Mouse (Mus musculus): Measurements from ENCODE around the gene Tcea2.

GRCm38 (mm10) chr2:181657441-181657840 is 22.7 kb upstream of the Tcea2 start:
- TF ChIP-seq CTCF (IDR thresholded peaks at IDR 0.05; ENCODE audit: low read depth) (no peak), EP300 (IDR thresholded peaks at IDR 0.05; ENCODE audit: low read depth) (no peak)

Data from liver, embryonic 14.5 days (tissue).